Mouse (Mus musculus) liver, postnatal 0 days (tissue): ENCODE data around the gene Pum3. TPM values are rescaled to one million over a fixed set of nuclear protein-coding genes. Genes with fewer than 3 reads are reported as not detected.

Experiments
- ATAC-seq: fragments of 200-750 bp; cut with Nextera tagmentation; 2 replicates; pipeline ENCODE4 v1.8.0; 2017; ENCODE audit warnings: mild to moderate bottlenecking, moderate library complexity
- DNase-seq: peaks from one replicate; pipeline ENCODE4 v3.0.0-alpha.2; 2016
- H3K27ac ChIP-seq: fragments of 300-500 bp; sonication (generic); 2 replicates; pipeline ENCODE4 v1.5.1; 2014; ENCODE audit warnings: antibody characterized with exemption, moderate library complexity, mild to moderate bottlenecking, low read depth
- H3K27me3 ChIP-seq: fragments of 300-500 bp; sonication (generic); 2 replicates; pipeline ENCODE4 v1.6.1; 2014; ENCODE audit warnings: low read length, control low read depth, mixed read lengths; ENCODE audit not compliant: insufficient read depth
- H3K36me3 ChIP-seq: fragments of 300-500 bp; sonication (generic); replicated peaks from 2 replicates; pipeline ENCODE4 v1.6.1; 2014; ENCODE audit warnings: mild to moderate bottlenecking, control low read depth, low read length, moderate library complexity, mixed read lengths; ENCODE audit not compliant: insufficient read depth
- H3K4me1 ChIP-seq: fragments of 300-500 bp; sonication (generic); 2 replicates; pipeline ENCODE4 v1.6.1; 2014; ENCODE audit warnings: antibody characterized with exemption, mild to moderate bottlenecking, control low read depth; ENCODE audit not compliant: insufficient read depth
- H3K4me2 ChIP-seq: fragments of 300-500 bp; sonication (generic); 2 replicates; pipeline ENCODE4 v1.6.1; 2014; ENCODE audit warnings: low read depth, mild to moderate bottlenecking, low read length, moderate library complexity, mixed read lengths
- H3K4me3 ChIP-seq: fragments of 300-500 bp; sonication (generic); 2 replicates; pipeline ENCODE4 v1.5.1; 2014; ENCODE audit warnings: low read depth, low read length
- H3K9ac ChIP-seq: fragments of 300-500 bp; sonication (generic); replicated peaks from 2 replicates; pipeline ENCODE4 v1.6.1; 2014; ENCODE audit warnings: mild to moderate bottlenecking, moderate library complexity
- H3K9me3 ChIP-seq: fragments of 300-500 bp; sonication (generic); 2 replicates; pipeline ENCODE4 v1.6.1; 2016; ENCODE audit warnings: mild to moderate bottlenecking, control low read depth, low read length, mixed read lengths
- CTCF ChIP-seq: sonication (generic); IDR thresholded peaks from 2 replicates; pipeline ENCODE4 v1.5.1; 2016; ENCODE audit warnings: antibody characterized with exemption, low read depth
- EP300 ChIP-seq: IDR thresholded peaks from 2 replicates; pipeline ENCODE4 v1.6.1; 2016; ENCODE audit warnings: antibody characterized with exemption, low read depth, mild to moderate bottlenecking
- WGBS: fragments of 180-500 bp; shearing (Covaris S2); extraction: QIAGEN DNeasy Blood & Tissue Kit; methylation state at CpG from one replicate; pipeline ENCODE4 v1.1.7; 2014; ENCODE audit not compliant: insufficient replicate concordance; 5-methylcytosine and 5-hydroxymethylcytosine counted together
- polyA plus RNA-seq: library from polyadenylated mRNA; unstranded; fragments of >200 nt; fragmentation: Nextera tagmentation; extraction: Ambion mirVana; gene quantifications from 2 replicates; pipeline ENCODE4 v1.2.1, GENCODE M21; 2015

Gene Pum3
- polyA plus RNA-seq, 1 experiment from 2014 or later = 37.8 TPM

- Histone ChIP-seq H3K27me3 (no peaks in the 10 kb centered on the region), H3K4me1 (no peaks in the 10 kb centered on the region), H3K4me2 (no peak overlapping the region), H3K27ac (no peak overlapping the region), H3K9ac (no peak overlapping the region), H3K36me3 (peaks cover 64% of the 10 kb centered on the region), H3K4me3 (no peak overlapping the region), H3K9me3 (no peaks in the 10 kb centered on the region)
- DNase-seq (no peak), ATAC-seq (no peak)
- TF ChIP-seq EP300 (no peak), CTCF (no peak)
- 84% methylated on average over 4 of the region's 4 CpGs for WGBS
These were observed 12.2 kb downstream of the Pum3 start for GRCm38 (mm10) chr19:27417375-27417774.

- Histone ChIP-seq H3K4me3 (no peak overlapping the region), H3K9ac (no peak overlapping the region), H3K9me3 (no peaks in the 10 kb centered on the region), H3K36me3 (peaks cover 62% of the 10 kb centered on the region), H3K27ac (no peak overlapping the region), H3K27me3 (no peaks in the 10 kb centered on the region), H3K4me1 (no peaks in the 10 kb centered on the region), H3K4me2 (no peak overlapping the region)
- DNase-seq = peak; percentile 60
- TF ChIP-seq CTCF (peak; percentile 74), EP300 (no peak)
- ATAC-seq = no peak
- 64% methylated on average over 11 of the region's 11 CpGs for WGBS
These were observed 13.1 kb downstream of the Pum3 start for GRCm38 (mm10) chr19:27416569-27416968.

GRCm38 (mm10) chr19:27411340-27411739 is 18.3 kb downstream of the Pum3 start:
- no peak for TF ChIP-seq CTCF
- 0 out of 2 replicates have a peak, but pooled peaks have one; percentile 11 for TF ChIP-seq EP300
- H3K27ac ChIP-seq = no peak overlapping the region
- WGBS = 66% methylated on average over 4 of the region's 4 CpGs
- no peaks in the 10 kb centered on the region for H3K27me3 ChIP-seq
- no peak for DNase-seq
- peaks cover 47% of the 10 kb centered on the region for H3K36me3 ChIP-seq
- H3K9me3 ChIP-seq = no peaks in the 10 kb centered on the region
- H3K4me3 ChIP-seq = no peak overlapping the region
- H3K9ac ChIP-seq = no peak overlapping the region
- H3K4me1 ChIP-seq = no peaks in the 10 kb centered on the region
- no peak overlapping the region for H3K4me2 ChIP-seq
- ATAC-seq = no peak

GRCm38 (mm10) chr19:27410751-27411150 is 18.9 kb downstream of the Pum3 start:
- ATAC-seq (no peak), DNase-seq (no peak)
- no peak overlapping the region for H3K9ac ChIP-seq
- H3K9me3 ChIP-seq = no peaks in the 10 kb centered on the region
- H3K27ac ChIP-seq = no peak overlapping the region
- no peaks in the 10 kb centered on the region for H3K27me3 ChIP-seq
- WGBS = 74% methylated on average over 4 of the region's 4 CpGs
- H3K4me3 ChIP-seq = no peak overlapping the region
- no peak overlapping the region for H3K4me2 ChIP-seq
- H3K36me3 ChIP-seq = peaks cover 43% of the 10 kb centered on the region
- no peak for TF ChIP-seq CTCF
- TF ChIP-seq EP300 = no peak
- H3K4me1 ChIP-seq = no peaks in the 10 kb centered on the region

- Histone ChIP-seq H3K9ac (no peak overlapping the region), H3K27me3 (no peaks in the 10 kb centered on the region), H3K27ac (no peak overlapping the region), H3K4me3 (no peak overlapping the region), H3K4me1 (no peaks in the 10 kb centered on the region), H3K4me2 (no peak overlapping the region), H3K36me3 (peaks cover 38% of the 10 kb centered on the region), H3K9me3 (no peaks in the 10 kb centered on the region)
- DNase-seq = no peak
- TF ChIP-seq EP300 (no peak), CTCF (no peak)
- ATAC-seq = no peak
These were observed 19.8 kb downstream of the Pum3 start for GRCm38 (mm10) chr19:27409782-27410181.

- no peaks in the 10 kb centered on the region for H3K27me3 ChIP-seq
- no peak for TF ChIP-seq EP300
- no peak for TF ChIP-seq CTCF
- no peak overlapping the region for H3K4me2 ChIP-seq
- H3K4me1 ChIP-seq = no peaks in the 10 kb centered on the region
- H3K27ac ChIP-seq = no peak overlapping the region
- DNase-seq (no peak), ATAC-seq (no peak)
- H3K36me3 ChIP-seq = peaks cover 36% of the 10 kb centered on the region
- H3K4me3 ChIP-seq = no peak overlapping the region
- WGBS = 96% methylated on average over 4 of the region's 4 CpGs
- H3K9me3 ChIP-seq = no peaks in the 10 kb centered on the region
- H3K9ac ChIP-seq = no peak overlapping the region
These were observed 20.4 kb downstream of the Pum3 start for GRCm38 (mm10) chr19:27409196-27409595.

- no peak overlapping the region for H3K27ac ChIP-seq
- H3K9ac ChIP-seq = no peak overlapping the region
- no peaks in the 10 kb centered on the region for H3K27me3 ChIP-seq
- H3K9me3 ChIP-seq = no peaks in the 10 kb centered on the region
- peaks cover 11% of the 10 kb centered on the region for H3K4me1 ChIP-seq
- no peak overlapping the region for H3K4me2 ChIP-seq
- DNase-seq (no peak), ATAC-seq (no peak)
- peaks cover 58% of the 10 kb centered on the region for H3K36me3 ChIP-seq
- H3K4me3 ChIP-seq = no peak overlapping the region
- no peak for TF ChIP-seq CTCF
- TF ChIP-seq EP300 = no peak
- WGBS = 89% methylated on average over 9 of the region's 9 CpGs
These were observed 31.8 kb downstream of the Pum3 start for GRCm38 (mm10) chr19:27397797-27398196.
